Mouse (Mus musculus) naive thymus-derived CD4-positive, alpha-beta T cell, adult 2 months (primary cell): Measurements from ENCODE around the gene Ctnnbip1.
A peak's percentile ranks its signal among the peaks of the same experiment; 100 is the strongest.

Experiments
- DNase-seq: peaks from one replicate; pipeline ENCODE4 v3.0.0-alpha.2; 2011; ENCODE audit warnings: low read depth

Ctnnbip1 gene

GRCm38 (mm10) chr4:149517868-149518340, at the start of gene Ctnnbip1:
TSS of gene Ctnnbip1 (plus strand) at chr4:149518236.
- DNase-seq = peak; percentile 95

GRCm38 (mm10) chr4:149469557-149469956, 48.5 kb upstream of the Ctnnbip1 start:
- peak; percentile 88 for DNase-seq

DNA sequence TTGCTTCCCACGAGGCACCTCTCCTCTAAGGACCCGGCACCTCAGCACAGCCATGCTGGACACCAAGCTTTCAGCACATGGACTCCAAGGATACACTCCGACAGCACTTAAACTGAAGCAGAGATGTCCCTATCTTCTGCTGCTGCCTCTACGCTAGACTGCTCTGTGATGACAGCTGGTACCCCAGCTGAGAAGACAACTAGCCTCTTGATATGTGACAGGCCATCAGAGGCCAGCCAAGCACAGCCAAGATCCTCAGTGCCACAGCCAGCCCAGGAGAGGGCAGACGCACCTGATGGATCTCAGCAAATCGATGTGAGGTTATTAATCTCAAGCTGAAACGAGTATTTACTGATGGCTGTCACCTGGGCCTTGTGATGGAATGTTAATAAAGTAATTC, 42.9 kb upstream of the Ctnnbip1 start:
- no peak for DNase-seq

GRCm38 (mm10) chr4:149477078-149477477, 41.0 kb upstream of the Ctnnbip1 start, which contains the start of gene Tmem274:
TSS of gene Tmem274 (plus strand) at chr4:149477378.
- no peak for DNase-seq

DNA sequence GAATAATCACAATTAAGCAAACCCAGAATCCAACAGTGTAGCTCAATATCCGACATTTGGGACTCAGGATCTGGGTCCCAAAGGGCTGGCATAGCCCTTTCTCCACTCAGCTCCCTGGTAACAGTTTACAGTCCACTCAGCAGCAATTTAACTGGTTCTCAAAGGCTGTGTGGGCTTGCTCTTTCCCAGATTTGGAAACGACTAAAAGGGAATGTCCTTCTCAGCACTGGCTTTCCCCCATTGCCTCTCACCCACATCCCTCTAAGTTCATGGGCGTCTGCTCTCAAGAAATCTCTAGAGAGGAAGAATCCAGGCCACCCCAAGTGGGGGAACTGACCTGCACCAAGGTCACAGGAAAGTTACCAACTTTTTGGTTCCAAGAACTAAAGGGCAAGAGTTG, 33.5 kb upstream of the Ctnnbip1 start:
- no peak for DNase-seq

DNA sequence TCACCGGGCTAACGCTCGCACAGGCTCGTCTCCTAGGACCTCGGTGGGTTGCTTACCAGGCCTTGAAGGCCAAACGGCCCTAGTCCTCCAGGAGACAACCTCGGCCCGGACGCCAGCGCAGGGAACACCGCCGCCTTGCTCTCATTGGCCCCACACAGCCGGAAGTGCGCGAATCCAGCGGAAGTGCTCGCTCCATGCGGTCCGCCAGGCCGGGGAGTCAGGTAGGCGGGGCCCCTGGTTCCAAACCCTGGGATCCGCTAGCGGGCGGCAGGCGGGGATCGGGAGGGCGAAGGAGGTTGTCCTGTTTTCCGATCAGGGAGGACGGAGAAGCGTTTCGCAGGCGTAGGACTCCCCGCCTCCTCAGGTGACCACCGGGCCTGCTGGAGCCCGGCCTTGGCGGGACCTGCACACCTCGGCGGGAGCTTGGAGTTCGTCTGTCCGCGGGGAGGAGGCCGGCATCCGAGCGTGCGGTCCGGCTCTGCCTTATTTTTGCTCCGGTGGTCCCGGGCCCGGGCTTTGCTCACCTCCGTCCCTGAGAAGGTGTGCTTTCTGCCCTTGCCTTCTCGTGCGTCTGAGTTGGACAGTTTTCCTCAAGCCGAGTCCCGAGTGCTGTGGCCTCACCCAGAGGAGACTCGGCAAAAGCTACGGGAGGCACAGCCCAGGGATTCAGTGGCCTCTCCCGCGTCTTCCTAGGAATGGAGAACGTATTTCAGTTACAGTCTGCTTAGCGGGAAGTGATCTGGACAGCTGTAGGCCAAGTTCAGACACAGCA, 32.8 kb upstream of the Ctnnbip1 start, which contains the start of the genes Nmnat1 and Lzic:
Gene Nmnat1 (minus strand): TSS at position 150 of the 772 bp plus-strand sequence.
Gene Lzic (plus strand): TSS at position 177 of the 772 bp plus-strand sequence.
- peak; percentile 89 for DNase-seq

DNA sequence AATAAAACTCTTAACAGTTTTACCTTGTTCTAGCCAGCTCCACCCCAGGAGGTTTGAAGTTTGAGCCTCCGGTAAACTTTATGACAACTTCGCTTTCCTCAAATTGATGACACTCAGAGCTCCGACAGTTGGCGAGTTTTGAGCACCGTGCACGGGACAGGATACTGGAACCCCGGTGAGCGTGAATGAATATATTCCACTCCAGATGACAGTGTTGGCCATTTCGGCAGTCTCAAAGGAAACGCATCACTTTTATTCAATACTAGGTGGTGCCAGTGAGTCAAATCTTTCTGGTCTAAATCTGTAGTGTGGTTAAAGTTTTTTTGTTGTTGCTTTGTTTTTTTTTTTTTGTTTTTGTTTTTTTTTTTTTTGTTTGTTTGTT, 32.2 kb upstream of the Ctnnbip1 start:
- peak; percentile 70 for DNase-seq

- DNase-seq = no peak
These were observed 30.3 kb upstream of the Ctnnbip1 start for GRCm38 (mm10) chr4:149487729-149488128.

DNA sequence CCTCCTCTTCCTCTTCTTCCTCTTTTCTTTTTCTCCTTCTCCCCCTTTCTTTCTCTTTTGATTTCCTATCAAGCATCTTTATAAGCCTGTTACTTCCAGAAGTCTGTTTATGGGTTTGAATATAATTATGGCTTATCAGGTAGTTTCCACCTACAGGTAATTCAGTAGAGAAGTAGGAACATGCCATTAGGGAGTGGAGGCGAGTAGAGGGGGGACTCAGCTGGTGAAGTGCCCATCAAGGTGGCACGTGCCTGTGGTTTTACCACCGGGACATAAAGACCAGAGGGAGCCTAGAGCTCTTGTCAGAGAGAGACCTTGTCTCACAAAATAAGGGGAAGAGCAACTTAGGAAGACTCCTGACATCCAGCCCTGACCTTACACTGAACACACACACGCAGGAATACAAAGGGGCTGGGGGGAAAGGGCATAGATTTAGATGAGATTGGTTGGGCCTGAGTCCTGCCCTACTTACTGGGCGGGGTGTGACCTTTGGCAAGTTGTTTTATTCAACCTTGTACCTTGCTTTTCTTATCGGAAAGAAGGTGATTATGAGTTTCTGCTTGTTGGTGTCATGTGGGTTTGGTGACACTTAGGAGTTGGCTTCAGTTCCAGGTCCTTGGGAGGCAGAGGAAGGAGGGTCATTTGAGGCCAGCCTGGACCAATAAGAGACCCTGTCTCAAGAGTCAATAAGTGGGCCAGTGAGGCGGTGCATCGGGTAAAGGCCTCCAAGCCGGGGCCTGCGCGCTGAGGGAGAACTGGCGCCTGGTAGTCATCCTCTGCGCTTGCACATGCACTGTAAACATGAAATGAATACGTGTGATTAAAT, 28.4 kb upstream of the Ctnnbip1 start:
- DNase-seq = no peak

DNA sequence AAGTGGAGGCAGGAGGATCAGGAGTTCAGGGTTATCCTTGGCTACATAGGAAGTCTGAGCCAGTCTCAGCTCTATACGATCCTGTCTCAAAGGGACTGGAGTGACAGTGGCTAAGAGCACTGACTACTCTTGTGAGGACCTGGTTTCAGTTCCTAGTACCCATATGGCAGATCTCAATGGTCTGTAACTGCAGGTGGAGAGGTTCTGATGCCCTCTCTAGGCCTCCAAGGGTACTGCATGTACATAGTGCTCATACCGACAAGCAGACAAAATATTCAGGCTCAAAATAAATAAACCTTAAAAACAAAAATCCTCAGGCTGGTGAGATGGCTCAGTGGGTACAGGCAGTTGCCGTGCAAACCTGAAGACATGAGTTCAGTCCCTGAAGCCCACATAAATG, 26.9 kb upstream of the Ctnnbip1 start:
- peak; percentile 31 for DNase-seq

- no peak for DNase-seq
These were observed 21.4 kb upstream of the Ctnnbip1 start for GRCm38 (mm10) chr4:149496612-149497011.

DNA sequence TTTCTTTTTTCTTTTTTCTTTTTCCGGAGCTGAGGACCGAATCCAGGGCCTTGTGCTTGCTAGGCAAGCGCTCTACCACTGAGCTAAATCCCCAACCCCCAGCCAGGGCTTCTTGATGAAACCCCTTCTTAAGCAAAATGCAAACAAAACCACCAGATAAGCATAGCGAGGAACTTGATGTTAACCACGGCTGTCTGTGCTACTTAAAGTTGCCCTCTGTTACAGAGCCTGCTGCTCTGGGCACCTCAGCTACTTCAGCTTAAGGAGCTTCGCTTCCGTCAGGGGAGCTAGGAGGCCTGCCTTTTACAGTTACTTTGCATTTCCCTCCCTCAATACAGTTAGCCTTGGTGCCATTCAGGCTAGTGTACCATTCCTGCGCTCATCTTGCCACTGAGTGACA, 19.1 kb upstream of the Ctnnbip1 start:
- DNase-seq = no peak

DNA sequence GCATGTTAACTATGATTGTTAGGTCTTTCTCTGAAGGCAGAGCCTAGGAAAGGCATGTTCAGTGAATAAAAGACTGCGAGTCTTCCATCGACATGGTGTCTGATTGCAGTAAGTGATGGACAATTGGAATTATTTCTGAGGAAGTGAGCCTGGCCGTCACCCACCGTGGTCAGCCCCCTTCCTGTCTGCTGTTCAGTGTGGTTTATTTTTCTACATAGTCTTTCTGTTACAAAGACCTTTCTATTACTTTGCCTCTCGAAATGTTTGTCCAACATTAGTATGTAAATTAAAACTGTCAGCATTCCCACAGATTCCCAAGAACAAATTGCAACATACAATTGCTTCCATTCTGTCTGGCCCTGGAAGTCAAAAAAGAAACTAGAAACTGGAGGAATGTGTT, 18.2 kb upstream of the Ctnnbip1 start:
- DNase-seq = no peak

- DNase-seq = no peak
These were observed 13.7 kb upstream of the Ctnnbip1 start for GRCm38 (mm10) chr4:149504363-149504762.

DNA sequence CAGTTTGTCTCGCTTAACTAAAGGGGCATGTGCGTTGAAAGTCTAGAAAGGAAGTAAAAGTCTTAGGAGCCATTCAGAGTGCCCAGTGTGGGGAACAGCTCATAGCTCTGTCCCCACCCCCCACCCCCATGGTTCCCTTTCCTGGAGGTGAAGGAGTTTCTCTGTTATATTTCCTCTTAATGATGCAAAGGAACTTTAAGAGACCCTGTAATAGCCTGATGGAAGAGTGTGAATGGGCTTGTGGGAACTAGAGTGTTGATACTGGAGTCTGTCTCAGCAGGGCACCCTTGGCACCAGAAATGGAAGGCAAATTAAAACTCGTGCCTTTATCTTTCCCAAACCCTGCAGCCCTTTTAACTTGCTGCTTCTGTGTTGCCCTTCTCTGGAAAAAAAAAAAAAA, 13.2 kb upstream of the Ctnnbip1 start:
- DNase-seq = no peak

DNA sequence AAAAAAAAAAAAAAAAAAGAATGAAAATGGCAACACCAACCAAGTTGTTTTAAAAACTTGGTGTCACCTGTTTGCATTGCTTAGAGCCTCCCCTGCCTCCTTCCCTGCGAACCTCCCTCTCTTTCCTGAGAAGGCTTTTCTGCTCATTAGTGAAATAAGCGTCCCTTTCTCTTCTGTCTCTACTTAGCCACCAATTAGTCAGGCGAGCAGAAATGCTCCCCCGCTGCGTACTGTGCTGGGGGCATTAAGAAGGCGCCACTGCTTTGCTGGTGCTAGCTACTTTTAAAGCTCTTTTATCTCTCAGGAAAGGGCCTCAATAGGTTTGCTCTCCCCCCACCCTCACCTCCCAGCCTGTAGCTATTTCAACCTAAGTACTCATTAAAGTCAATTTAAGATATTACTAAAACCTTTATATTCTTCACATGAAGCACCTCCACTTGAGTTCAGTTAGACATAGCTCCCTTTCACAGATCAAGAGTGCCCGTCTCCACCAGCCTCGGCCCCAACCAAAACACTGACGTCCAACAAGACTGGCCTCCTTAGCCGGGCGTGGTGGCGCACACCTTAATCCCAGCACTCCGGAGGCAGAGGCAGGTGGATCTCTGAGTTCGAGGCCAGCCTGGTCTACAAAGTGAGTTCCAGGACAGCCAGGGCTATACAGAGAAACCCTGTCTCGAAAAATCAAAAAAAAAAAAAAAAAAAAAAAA, 12.6 kb upstream of the Ctnnbip1 start:
- DNase-seq = no peak

DNA sequence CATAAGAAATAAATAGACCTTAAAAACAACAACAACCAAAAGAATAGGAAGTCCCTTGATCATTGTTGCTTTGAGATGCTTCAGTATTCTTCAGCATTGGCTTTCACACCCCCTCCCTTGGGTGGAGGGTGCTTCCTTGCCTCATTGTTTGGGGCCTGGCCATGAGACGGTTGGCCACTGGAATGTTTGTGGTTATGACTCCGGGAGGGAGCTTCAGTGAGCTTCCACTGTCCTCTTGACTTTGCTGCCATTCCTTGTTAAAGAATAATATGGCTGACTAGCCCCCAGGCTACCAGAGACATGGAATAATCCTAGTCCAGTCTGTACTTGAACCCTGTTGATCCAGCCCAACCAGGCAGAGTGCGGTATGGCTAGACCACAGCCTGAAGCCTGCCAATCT, 11.1 kb upstream of the Ctnnbip1 start:
- DNase-seq = no peak

GRCm38 (mm10) chr4:149511221-149511646, 6.8 kb upstream of the Ctnnbip1 start:
- DNase-seq = no peak

DNA sequence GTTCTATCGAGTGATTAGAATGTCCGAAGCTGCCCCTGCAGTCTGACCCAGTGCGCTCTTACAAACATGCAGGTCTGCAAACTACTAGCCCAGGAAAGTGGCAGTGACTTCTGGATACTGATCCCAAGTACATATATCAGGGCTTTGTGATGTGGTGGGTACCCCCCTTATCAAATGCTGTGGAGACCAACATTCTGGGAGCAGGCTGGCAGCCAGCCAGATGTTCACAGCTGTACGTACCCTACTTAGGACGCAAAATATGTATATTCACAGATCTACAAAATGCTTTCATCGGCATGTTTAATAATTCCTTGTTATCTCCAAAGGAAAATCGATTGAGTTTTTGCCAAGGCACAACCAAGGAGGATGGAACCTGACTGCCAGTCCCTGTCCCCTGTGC, 6.0 kb upstream of the Ctnnbip1 start:
- DNase-seq = no peak

DNA sequence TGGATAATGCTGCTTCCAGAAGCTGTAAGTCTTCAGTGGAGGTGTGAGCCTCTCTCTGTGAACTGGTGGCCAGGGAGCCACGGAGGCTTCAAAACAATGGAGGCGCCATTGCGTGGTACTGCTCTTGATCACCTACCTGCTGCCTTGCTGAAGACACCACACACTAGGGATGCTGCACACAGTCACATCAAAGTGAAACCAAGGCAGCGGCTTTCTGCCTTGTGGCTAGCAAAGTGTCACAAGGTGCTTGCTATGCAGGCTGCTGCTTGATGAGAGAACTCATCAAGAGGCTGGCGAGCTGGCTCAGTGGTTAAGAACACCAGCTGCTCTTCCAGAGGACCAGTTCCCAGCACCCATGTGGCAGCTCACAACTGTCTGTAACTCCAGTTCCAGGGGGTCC, 2.3 kb upstream of the Ctnnbip1 start:
- DNase-seq = peak; percentile 63

DNA sequence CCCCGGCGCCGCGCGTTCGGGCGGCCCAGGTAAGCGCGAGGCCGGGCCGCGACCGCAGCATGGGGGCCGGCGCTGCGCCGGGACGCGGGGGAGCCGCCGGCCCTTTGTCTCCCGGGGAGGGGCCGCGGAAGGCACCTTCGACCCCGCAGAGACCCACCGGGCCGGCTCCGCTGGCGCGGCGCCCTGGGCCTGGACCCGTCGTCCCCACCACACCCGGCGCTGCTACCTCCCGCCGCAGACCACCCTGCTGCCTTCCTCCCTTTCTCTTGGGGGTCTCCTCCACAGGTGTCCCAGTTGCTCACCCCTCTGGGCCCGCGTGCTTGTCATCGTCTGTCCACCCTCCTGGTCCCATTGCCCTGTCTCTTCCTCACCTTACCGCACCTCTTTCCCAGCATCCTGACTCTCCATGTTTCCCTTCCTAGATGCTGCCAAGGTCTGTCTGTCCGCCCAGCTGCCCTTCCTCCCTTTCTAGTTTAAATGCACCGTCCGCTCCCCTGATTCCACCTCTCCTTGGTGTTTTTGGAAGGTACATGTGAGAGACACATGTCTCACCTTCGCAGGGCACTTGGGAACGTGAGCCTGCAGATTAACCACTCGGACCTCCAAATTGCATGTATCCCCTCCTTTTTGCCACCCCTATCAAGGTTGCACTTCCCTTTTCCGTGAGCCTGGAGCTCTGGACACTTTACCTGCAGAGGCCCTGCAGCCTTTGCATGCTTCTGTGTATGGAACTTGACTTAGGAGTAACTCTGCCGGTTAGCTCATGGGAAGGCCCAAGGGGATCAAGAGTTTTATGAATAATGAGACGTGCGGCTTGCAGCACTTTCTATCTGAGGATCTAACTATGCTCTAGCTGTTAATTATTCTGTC, 550 bp downstream of the Ctnnbip1 start:
- peak; percentile 30 for DNase-seq
